Mouse (Mus musculus) ES-E14 (cell line): Measurements from ENCODE around the gene Bag5. TPM values are rescaled to one million over a fixed set of nuclear protein-coding genes. Genes with fewer than 3 reads are reported as not detected.
"Not testable (repeated sequence)": the region's sequence is repeated elsewhere in the genome, so short reads cannot be mapped to it uniquely, and the experiment has no call there.

Experiments used
- DNase-seq: peaks from one replicate; pipeline ENCODE4 v3.0.0-alpha.2; 2013; ENCODE audit warnings: low read depth, low spot score
- H3K27ac ChIP-seq: 2 replicates; pipeline ENCODE4 v1.5.1; 2012; ENCODE audit warnings: low read depth, mild to moderate bottlenecking, low read length, moderate library complexity, mixed read lengths; ENCODE audit not compliant: poor library complexity, insufficient read depth, severe bottlenecking
- H3K36me3 ChIP-seq: 2 replicates; pipeline ENCODE4 v1.6.1; 2012; ENCODE audit warnings: mild to moderate bottlenecking, low read length, moderate library complexity, mixed read lengths; ENCODE audit not compliant: control insufficient read depth, poor library complexity, insufficient read depth, severe bottlenecking
- H3K4me1 ChIP-seq, 2 experiments: fragments of 150-350 bp in 1 of 2; sonication (generic) in 1 of 2; 2 replicates each; pipeline ENCODE4 v1.6.1; 2012; ENCODE audit warnings: low read length in 2 of 2, mild to moderate bottlenecking in 1 of 2, mixed read lengths in 1 of 2; ENCODE audit not compliant: control insufficient read depth in 2 of 2, insufficient read depth in 2 of 2, poor library complexity in 1 of 2
- H3K4me3 ChIP-seq, 2 experiments: fragments of 150-350 bp in 1 of 2; sonication (generic) in 1 of 2; 2 replicates each; pipeline ENCODE4 v1.5.1; 2012; ENCODE audit warnings: low read length in 2 of 2, low read depth in 1 of 2, mild to moderate bottlenecking in 1 of 2, mixed read lengths in 1 of 2; ENCODE audit not compliant: insufficient read depth in 1 of 2, poor library complexity in 1 of 2, severe bottlenecking in 1 of 2
- H3K9ac ChIP-seq: 2 replicates; pipeline ENCODE4 v1.6.1; 2012; ENCODE audit warnings: low read depth, mild to moderate bottlenecking, low read length, mixed read lengths; ENCODE audit not compliant: poor library complexity, insufficient read depth, severe bottlenecking
- H3K9me3 ChIP-seq: fragments of 150-350 bp; sonication (generic); 2 replicates; pipeline ENCODE4 v1.6.1; 2012; ENCODE audit warnings: low read depth, mild to moderate bottlenecking, low read length; ENCODE audit not compliant: control insufficient read depth, insufficient read depth
- CHD2 ChIP-seq: IDR thresholded peaks from 2 replicates; pipeline ENCODE4 v1.6.1; 2014; ENCODE audit warnings: mild to moderate bottlenecking, low read depth, low read length, inconsistent platforms
- HCFC1 ChIP-seq: IDR thresholded peaks from 2 replicates; pipeline ENCODE4 v1.6.1; 2012; ENCODE audit warnings: low read length, inconsistent platforms, borderline replicate concordance; ENCODE audit not compliant: insufficient read depth
- MAFK ChIP-seq: IDR thresholded peaks from 2 replicates; pipeline ENCODE4 v1.6.1; 2014; ENCODE audit warnings: mild to moderate bottlenecking, low read depth, low read length, inconsistent platforms; ENCODE audit not compliant: insufficient read depth
- ZC3H11A ChIP-seq: IDR thresholded peaks from 2 replicates; pipeline ENCODE4 v1.6.1; 2012; ENCODE audit warnings: low read depth, mild to moderate bottlenecking, inconsistent platforms, low read length, borderline replicate concordance
- ZNF384 ChIP-seq: IDR thresholded peaks from 2 replicates; pipeline ENCODE4 v1.6.1; 2012; ENCODE audit warnings: low read depth, low read length, inconsistent platforms
- in situ Hi-C, 2 experiments: fragments of 600-800 bp; cut with MboI; formaldehyde crosslinking; loops; one replicate each; pipeline ENCODE4 v1.15.1; 2025; ENCODE audit warnings: low sequenced_read_pairs in 2 of 2, inconsistent platforms in 1 of 2; ENCODE audit not compliant: unreplicated experiment in 2 of 2
- total RNA-seq: library from RNA; depleted of rRNA; stranded (reverse); fragments of 300-350 nt; gene quantifications from 2 replicates; pipeline ENCODE4 v1.2.3, GENCODE M21; 2012

The Bag5 gene
- total RNA-seq, 1 experiment: 14.8 TPM

GRCm38 (mm10) chr12:111724638-111725337, 11.7 kb upstream of the Bag5 start:
- no peaks in the 10 kb centered on the region for H3K9me3 ChIP-seq
- DNase-seq: no peak
- H3K9ac ChIP-seq: no peak overlapping the region
- no peaks in the 10 kb centered on the region; the same call in 1 of the 2 replicates for H3K36me3 ChIP-seq
- peaks cover 0 to 28% of the 10 kb centered on the region in 2 experiments; a peak in 2 of 4 replicates for H3K4me1 ChIP-seq
- in situ Hi-C loops: no loop called here
- TF ChIP-seq ZC3H11A (no peak), MAFK (no peak), HCFC1 (no peak), CHD2 (no peak), ZNF384 (no peak)
- no peak overlapping the region for H3K4me3 ChIP-seq
- no peak overlapping the region for H3K27ac ChIP-seq

- Histone ChIP-seq H3K27ac (no peak overlapping the region), H3K4me1 (peaks cover 0 to 30% of the 10 kb centered on the region in 2 experiments; a peak in 2 of 4 replicates), H3K36me3 (no peaks in the 10 kb centered on the region; the same call in 1 of the 2 replicates), H3K4me3 (no peak overlapping the region), H3K9ac (no peak overlapping the region), H3K9me3 (no peaks in the 10 kb centered on the region)
- in situ Hi-C loops: no loop called here
- no peak for TF ChIP-seq MAFK
- peak; percentile 51 for DNase-seq
Observed at GRCm38 (mm10) chr12:111722654-111723053, 9.6 kb upstream of the Bag5 start.

- H3K9me3 ChIP-seq: no peaks in the 10 kb centered on the region
- peaks cover 0 to 21% of the 10 kb centered on the region in 2 experiments; a peak in 2 of 4 replicates for H3K4me1 ChIP-seq
- in situ Hi-C loops: no loop called here
- DNase-seq: no peak
- TF ChIP-seq ZC3H11A (no peak), CHD2 (no peak), HCFC1 (no peak), ZNF384 (no peak), MAFK (no peak)
- no peak overlapping the region; the same call in 1 of the 2 replicates for H3K27ac ChIP-seq
- H3K9ac ChIP-seq: no peak overlapping the region
- H3K4me3 ChIP-seq: no peak overlapping the region
- H3K36me3 ChIP-seq: no peaks in the 10 kb centered on the region; the same call in 1 of the 2 replicates
Observed at GRCm38 (mm10) chr12:111720222-111720621, 7.2 kb upstream of the Bag5 start.

- Histone ChIP-seq H3K9ac (no peak overlapping the region), H3K4me3 (no peak overlapping the region), H3K36me3 (no peaks in the 10 kb centered on the region; the same call in 1 of the 2 replicates), H3K9me3 (no peaks in the 10 kb centered on the region), H3K27ac (no peak overlapping the region), H3K4me1 (peaks cover 0 to 18% of the 10 kb centered on the region in 2 experiments; a peak in 2 of 4 replicates)
- TF ChIP-seq CHD2 (no peak), ZC3H11A (no peak), HCFC1 (no peak), MAFK (no peak), ZNF384 (no peak)
- no peak for DNase-seq
- in situ Hi-C loops: no loop called here
Observed at GRCm38 (mm10) chr12:111718656-111719055, 5.6 kb upstream of the Bag5 start.

- in situ Hi-C loops: no loop called here
- no peak overlapping the region for H3K9ac ChIP-seq
- H3K9me3 ChIP-seq: no peaks in the 10 kb centered on the region
- no peak overlapping the region for H3K4me3 ChIP-seq
- H3K4me1 ChIP-seq: peaks cover 0 to 22% of the 10 kb centered on the region in 2 experiments; a peak in 3 of 4 replicates
- no peak for DNase-seq
- TF ChIP-seq ZNF384 (no peak), ZC3H11A (no peak), HCFC1 (no peak), MAFK (no peak), CHD2 (no peak)
- no peaks in the 10 kb centered on the region; the same call in 1 of the 2 replicates for H3K36me3 ChIP-seq
- no peak overlapping the region for H3K27ac ChIP-seq
Observed at GRCm38 (mm10) chr12:111716505-111716904, 3.4 kb upstream of the Bag5 start.

GRCm38 (mm10) chr12:111713880-111714279, 823 bp upstream of the Bag5 start:
- DNase-seq, H3K27ac ChIP-seq, H3K9ac ChIP-seq, in situ Hi-C loops, H3K9me3 ChIP-seq: not testable (repeated sequence)
- Histone ChIP-seq H3K4me1 (peaks cover 0 to 21% of the 10 kb centered on the region in 2 experiments; a peak in 3 of 4 replicates), H3K36me3 (peaks cover 12% of the 10 kb centered on the region), H3K4me3 (peak overlapping the region in 1 of 2 experiments; percentile 93; a peak in 2 of 4 replicates)
